Mouse (Mus musculus): ENCODE data around the gene Dock8. TPM values are rescaled to one million over a fixed set of nuclear protein-coding genes. Genes with fewer than 3 reads are reported as not detected.

Gene Dock8
- total and polyA plus RNA-seq, 3 experiments: 9.8 to 37.5 (median 22.4) TPM

DNA sequence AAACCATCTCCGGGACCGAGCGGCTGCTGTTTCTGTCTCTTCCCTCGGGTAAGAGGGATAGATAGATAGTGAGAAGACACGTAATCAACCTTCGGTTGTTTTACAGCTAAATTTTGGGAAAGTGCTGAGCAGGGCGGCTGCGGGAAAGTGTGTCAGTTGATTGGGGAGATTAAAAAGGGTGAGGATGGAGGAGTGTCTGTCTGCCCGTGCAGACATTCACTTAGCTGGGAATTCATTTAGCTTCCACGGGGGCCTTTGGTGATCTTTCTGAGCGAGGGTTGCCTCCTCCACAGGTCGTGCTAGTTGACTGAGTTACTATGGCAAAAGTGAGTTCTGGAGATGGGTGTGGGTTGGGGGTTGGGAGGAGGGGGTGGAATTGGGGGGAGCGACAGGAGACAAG is 238.8 kb downstream of the Dock8 start:
- in situ Hi-C loops (cut with MboI; ENCODE audit: low pct_ligation_motif_present, low pct_unique_long_range_greater_than_20kb, low sequenced_read_pairs) (no loop called here), dilution Hi-C loops (cut with MboI; ENCODE audit: extremely low pct_ligation_motif_present, extremely low pct_unique_long_range_greater_than_20kb, low sequenced_read_pairs) (no loop called here)
- no peak for DNase-seq (ENCODE audit: extremely low read depth)
- no peak overlapping the region for H3K4me3 ChIP-seq (replicated peaks in 1 of 3; ENCODE audit: low read depth in 2 of 3, low read length in 2 of 3, poor library complexity in 1 of 3)
- no peaks in the 10 kb centered on the region for H3K79me2 ChIP-seq (replicated peaks; ENCODE audit: control insufficient read depth, extremely low read depth, insufficient read depth, poor library complexity, severe bottlenecking)
- H3K9me3 ChIP-seq (replicated peaks; ENCODE audit: low read length): no peaks in the 10 kb centered on the region
- H3K9ac ChIP-seq (ENCODE audit: insufficient read depth, low read depth): no peak overlapping the region
- no peak overlapping the region for H3K27ac ChIP-seq (ENCODE audit: insufficient read depth, low read depth)
- TF ChIP-seq MYC (IDR thresholded peaks at IDR 0.05; ENCODE audit: low read depth, low read length) (no peak), CHD2 (IDR thresholded peaks at IDR 0.05; ENCODE audit: low read length) (no peak), EP300 (IDR thresholded peaks at IDR 0.05; ENCODE audit: low read length) (no peak), TCF12 (IDR thresholded peaks at IDR 0.05; ENCODE audit: low read depth, low read length) (no peak), USF2 (conservative IDR thresholded peaks at IDR 0.05; ENCODE audit: low read depth, low read length) (no peak), RAD21 (IDR thresholded peaks at IDR 0.05; ENCODE audit: low read depth, low read length) (no peak), SMC3 (IDR thresholded peaks at IDR 0.05; ENCODE audit: low read depth, low read length) (no peak), RCOR1 (conservative IDR thresholded peaks at IDR 0.05; ENCODE audit: low read depth, low read length) (no peak), UBTF (IDR thresholded peaks at IDR 0.05; ENCODE audit: low read depth, low read length) (no peak), MXI1 (IDR thresholded peaks at IDR 0.05; ENCODE audit: low read depth, low read length) (no peak), ZMIZ1 (IDR thresholded peaks at IDR 0.05; ENCODE audit: low read depth, low read length) (no peak), USF1 (IDR thresholded peaks at IDR 0.05; ENCODE audit: low read depth, low read length) (no peak), ZC3H11A (IDR thresholded peaks at IDR 0.05; ENCODE audit: low read depth, low read length) (no peak), POLR2AphosphoS2 (IDR thresholded peaks at IDR 0.05; ENCODE audit: low read depth, low read length) (no peak), BHLHE40 (IDR thresholded peaks at IDR 0.05; ENCODE audit: low read depth, low read length) (no peak), E2F4 (IDR thresholded peaks at IDR 0.05; ENCODE audit: insufficient replicate concordance, low read depth, low read length) (no peak), JUND (conservative IDR thresholded peaks at IDR 0.05; ENCODE audit: low read depth, low read length) (no peak), ZKSCAN1 (IDR thresholded peaks at IDR 0.05; ENCODE audit: borderline replicate concordance, low read depth, low read length) (no peak), SIN3A (IDR thresholded peaks at IDR 0.05; ENCODE audit: low read length) (no peak)
- no peaks in the 10 kb centered on the region for H3K36me3 ChIP-seq (replicated peaks in 1 of 2; ENCODE audit: control insufficient read depth in 1 of 2, insufficient read depth in 1 of 2, low read length in 1 of 2)
- no peaks in the 10 kb centered on the region for H3K4me1 ChIP-seq (ENCODE audit: control insufficient read depth in 1 of 2, insufficient read depth in 2 of 2)
- H3K27me3 ChIP-seq (replicated peaks): no peaks in the 10 kb centered on the region
- no peak overlapping the region for H3K4me2 ChIP-seq (ENCODE audit: insufficient read depth, low read depth, poor library complexity, severe bottlenecking)

DNA sequence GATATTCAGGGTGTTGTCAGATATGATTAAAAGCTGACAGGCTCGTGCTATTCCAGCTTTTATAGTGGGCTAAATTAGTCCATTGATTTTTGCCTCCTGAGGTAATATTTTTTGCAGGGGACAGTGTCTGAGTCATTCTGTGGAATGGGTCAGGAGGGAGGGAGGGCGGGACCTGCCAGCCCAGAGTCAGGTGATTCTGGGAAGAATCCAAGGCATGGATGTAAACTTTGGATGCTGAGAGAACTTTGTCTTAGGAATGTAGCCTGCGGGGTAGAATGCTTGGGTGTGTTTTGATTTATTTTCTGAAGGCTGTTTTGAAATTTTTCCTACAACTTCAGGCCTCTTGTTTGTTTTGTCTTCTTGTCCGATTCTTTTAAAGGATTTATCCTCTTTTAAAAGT is 244.2 kb downstream of the Dock8 start:
- H3K4me3 ChIP-seq (replicated peaks in 1 of 3; ENCODE audit: low read depth in 2 of 3, low read length in 2 of 3, poor library complexity in 1 of 3): no peak overlapping the region
- DNase-seq (ENCODE audit: extremely low read depth): no peak
- H3K9me3 ChIP-seq (replicated peaks; ENCODE audit: low read length): no peaks in the 10 kb centered on the region
- H3K9ac ChIP-seq (ENCODE audit: insufficient read depth, low read depth): no peak overlapping the region
- no peaks in the 10 kb centered on the region for H3K79me2 ChIP-seq (replicated peaks; ENCODE audit: control insufficient read depth, extremely low read depth, insufficient read depth, poor library complexity, severe bottlenecking)
- in situ Hi-C loops (cut with MboI; ENCODE audit: low pct_ligation_motif_present, low pct_unique_long_range_greater_than_20kb, low sequenced_read_pairs): no loop called here
- no peaks in the 10 kb centered on the region for H3K36me3 ChIP-seq (replicated peaks in 1 of 2; ENCODE audit: control insufficient read depth in 1 of 2, insufficient read depth in 1 of 2, low read length in 1 of 2)
- no peak overlapping the region for H3K27ac ChIP-seq (ENCODE audit: insufficient read depth, low read depth)
- TF ChIP-seq ETS1 (conservative IDR thresholded peaks at IDR 0.05; ENCODE audit: low read depth, low read length) (no peak), GABPA (IDR thresholded peaks at IDR 0.05; ENCODE audit: insufficient replicate concordance, low read depth, low read length) (no peak), MAZ (IDR thresholded peaks at IDR 0.05; ENCODE audit: low read depth, low read length) (no peak), RCOR1 (conservative IDR thresholded peaks at IDR 0.05; ENCODE audit: low read depth, low read length) (no peak), RAD21 (IDR thresholded peaks at IDR 0.05; ENCODE audit: low read depth, low read length) (no peak), PAX5 (IDR thresholded peaks at IDR 0.05; ENCODE audit: low read length) (no peak), USF2 (conservative IDR thresholded peaks at IDR 0.05; ENCODE audit: low read depth, low read length) (no peak), ZKSCAN1 (IDR thresholded peaks at IDR 0.05; ENCODE audit: borderline replicate concordance, low read depth, low read length) (no peak), TCF12 (IDR thresholded peaks at IDR 0.05; ENCODE audit: low read depth, low read length) (no peak), TBP (conservative IDR thresholded peaks at IDR 0.05; ENCODE audit: low read depth, low read length) (no peak)
- peaks cover 0 to 6% of the 10 kb centered on the region in 2 experiments; a peak in 1 of 4 replicates for H3K4me1 ChIP-seq (ENCODE audit: control insufficient read depth in 1 of 2, insufficient read depth in 2 of 2)
- no peaks in the 10 kb centered on the region for H3K27me3 ChIP-seq (replicated peaks)
- no peak overlapping the region for H3K4me2 ChIP-seq (ENCODE audit: insufficient read depth, low read depth, poor library complexity, severe bottlenecking)
- dilution Hi-C loops (cut with MboI; ENCODE audit: extremely low pct_ligation_motif_present, extremely low pct_unique_long_range_greater_than_20kb, low sequenced_read_pairs): no loop called here
